Mouse (Mus musculus) left cerebral cortex, postnatal 14 days (tissue): ENCODE measurements at regions not wholly inside any gene's neighbourhood (a gene's known extent, or its start where the extent isn't known, plus 50 kb on each side); places are given as distances from the start of the nearest gene placed in this dataset.

Source experiments
- DNase-seq, 2 experiments: peaks; one replicate each; pipeline ENCODE4 v3.0.0; 2021 to 2022; ENCODE audit warnings: low spot score in 2 of 2, mixed read lengths in 1 of 2
- intact Hi-C: fragments of 180-260 bp; cut with DNase I; formaldehyde crosslinking; loops from one replicate; pipeline ENCODE4 v1.15.1; 2025

DNA sequence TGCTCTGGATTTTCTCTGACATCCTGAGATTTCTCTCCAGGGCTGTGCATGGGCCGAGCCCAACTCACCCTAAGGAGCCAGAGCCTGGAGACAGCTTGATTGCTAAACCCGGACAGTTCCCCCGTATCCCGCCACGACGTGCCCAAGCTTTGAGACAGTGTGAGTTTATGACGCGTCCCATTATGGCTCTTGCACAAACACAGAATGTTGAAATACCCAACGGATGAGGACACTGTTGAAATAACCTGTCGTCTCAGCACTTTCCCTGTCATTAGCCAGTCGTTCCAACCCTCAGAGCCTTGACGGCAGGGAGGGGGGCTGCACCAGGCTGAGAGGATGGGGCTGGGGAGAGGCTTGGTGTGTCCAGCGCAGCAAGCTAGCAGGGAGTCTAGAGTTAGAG is 50.7 kb upstream of the Myl10 start:
- DNase-seq, result no peak
- intact Hi-C loops, result loop anchor here (1.0 kb wide), 1 partner anchor 30 kb away; no protein-coding TSS in a partner anchor
